Mouse (Mus musculus) bone marrow macrophage, adult 2 months (primary cell): ENCODE measurements around the gene Ppp1r12b.

Source experiments
- CTCF ChIP-seq: IDR thresholded peaks from 2 replicates; pipeline ENCODE4 v1.5.1; 2012; ENCODE audit warnings: low read depth, mild to moderate bottlenecking, low read length, moderate library complexity
- POLR2A ChIP-seq: IDR thresholded peaks from 2 replicates; pipeline ENCODE4 v1.6.1; 2012; ENCODE audit warnings: mild to moderate bottlenecking, low read depth, low read length, borderline replicate concordance

DNA sequence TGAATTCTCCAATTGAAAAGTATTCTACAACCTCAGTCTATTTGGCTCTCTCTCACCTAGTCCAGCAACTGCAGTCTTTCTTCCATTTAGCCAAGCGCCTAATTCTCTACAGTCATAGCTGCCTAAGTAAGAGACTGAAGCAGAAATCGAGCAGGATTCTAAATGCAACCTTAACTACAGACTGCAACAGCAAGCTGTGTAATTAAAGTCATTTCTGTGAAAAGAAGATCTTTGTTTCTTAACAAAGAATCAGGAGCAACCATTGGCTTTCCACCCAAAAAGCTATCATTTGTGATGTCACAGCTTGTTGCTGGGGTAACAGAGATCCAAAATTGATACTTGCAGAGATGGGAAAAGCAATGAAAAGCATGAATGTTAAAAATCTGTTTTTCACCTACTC, 89.3 kb downstream of the Ppp1r12b start:
- TF ChIP-seq POLR2A, result no peak
- no peak for TF ChIP-seq CTCF
